In genomic region chr4:116175711-116176542, GRCm38 (mm10) we compare ENCODE assay signal across 7 mouse cellular contexts. TPM values are rescaled to one million over a fixed set of nuclear protein-coding genes. Genes with fewer than 3 reads are reported as not detected.
DNase-seq lines count a peak whose midpoint lies in the region; ATAC-seq and TF ChIP-seq lines count a peak whose summit lies in the region.

No protein-coding gene starts in this region.

- ATAC-seq in embryonic facial prominence, embryonic 11.5 days (replicated peaks; ENCODE audit: insufficient number of reproducible peaks, low FRiP score, low TSS enrichment, low read depth) = peak; percentile 49
- peak; percentile 76 for ATAC-seq in hindbrain, embryonic 16.5 days
- ATAC-seq in erythroid progenitor cell, adult 5-6 weeks (replicated peaks; ENCODE audit: low FRiP score, poor library complexity, severe bottlenecking) = no peak; the same call in 1 of the 2 replicates

- WGBS in embryonic facial prominence, embryonic 11.5 days = 61% methylated on average over 7 of the region's 7 CpGs
- 72% methylated on average over 7 of the region's 7 CpGs for WGBS in hindbrain, embryonic 16.5 days

- no peaks in the 10 kb centered on the region for H3K27me3 ChIP-seq in E14TG2a.4 (ENCODE audit: insufficient read depth, low read length)
- H3K27me3 ChIP-seq in embryonic facial prominence, embryonic 11.5 days (ENCODE audit: control insufficient read depth, insufficient read depth, low read length) = no peaks in the 10 kb centered on the region
- H3K27me3 ChIP-seq in hindbrain, embryonic 16.5 days (replicated peaks; ENCODE audit: control insufficient read depth, insufficient read depth, low read length) = no peaks in the 10 kb centered on the region

- no peak overlapping the region for H3K4me2 ChIP-seq in embryonic facial prominence, embryonic 11.5 days (ENCODE audit: low read depth, low read length)
- peak overlapping the region; percentile 53 for H3K4me2 ChIP-seq in hindbrain, embryonic 16.5 days (ENCODE audit: low read length)

- no peak overlapping the region for H3K27ac ChIP-seq in embryonic facial prominence, embryonic 11.5 days (replicated peaks; ENCODE audit: low read depth, low read length)
- H3K27ac ChIP-seq in hindbrain, embryonic 16.5 days (ENCODE audit: low read depth, low read length) = peak overlapping the region; percentile 84

- TF ChIP-seq CTCF in E14TG2a.4 (conservative IDR thresholded peaks at IDR 0.05; ENCODE audit: low read length) = no peak

- peak overlapping the region; percentile 78 for H3K4me3 ChIP-seq in E14TG2a.4 (replicated peaks; ENCODE audit: low read length)
- H3K4me3 ChIP-seq in embryonic facial prominence, embryonic 11.5 days (ENCODE audit: low read depth, low read length) = no peak overlapping the region
- no peak overlapping the region for H3K4me3 ChIP-seq in hindbrain, embryonic 16.5 days (ENCODE audit: low read length)

- no peaks in the 10 kb centered on the region for H3K9me3 ChIP-seq in E14TG2a.4 (ENCODE audit: low read length)
- no peaks in the 10 kb centered on the region for H3K9me3 ChIP-seq in embryonic facial prominence, embryonic 11.5 days (replicated peaks; ENCODE audit: control insufficient read depth, low read length)
- H3K9me3 ChIP-seq in hindbrain, embryonic 16.5 days (ENCODE audit: control insufficient read depth, low read length) = no peaks in the 10 kb centered on the region

- peak; percentile 36 for DNase-seq in 416B (ENCODE audit: low read depth)
- no peak for DNase-seq in embryonic facial prominence, embryonic 11.5 days (ENCODE audit: low spot score)
- peak; percentile 47 for DNase-seq in lung, postnatal 36 days
- DNase-seq in layer of hippocampus, postnatal 25 days (ENCODE audit: extremely low spot score in 1 of 2, low spot score in 1 of 2) = no peak

- no peak overlapping the region for H3K9ac ChIP-seq in embryonic facial prominence, embryonic 11.5 days (replicated peaks; ENCODE audit: low read length)
- H3K9ac ChIP-seq in hindbrain, embryonic 16.5 days (ENCODE audit: low read depth, low read length) = no peak overlapping the region; the same call in 1 of the 2 replicates

- H3K36me3 ChIP-seq in E14TG2a.4 (ENCODE audit: insufficient read depth, low read length) = no peaks in the 10 kb centered on the region
- no peaks in the 10 kb centered on the region for H3K36me3 ChIP-seq in embryonic facial prominence, embryonic 11.5 days (replicated peaks; ENCODE audit: control insufficient read depth, insufficient read depth, low read depth, low read length)
- no peaks in the 10 kb centered on the region for H3K36me3 ChIP-seq in hindbrain, embryonic 16.5 days (ENCODE audit: control insufficient read depth, insufficient read depth, low read length)

- peaks cover 66% of the 10 kb centered on the region for H3K4me1 ChIP-seq in E14TG2a.4 (replicated peaks; ENCODE audit: low read depth, low read length)
- peaks cover 4% of the 10 kb centered on the region for H3K4me1 ChIP-seq in embryonic facial prominence, embryonic 11.5 days (ENCODE audit: control insufficient read depth, insufficient read depth, low read length)
- peaks cover 19% of the 10 kb centered on the region for H3K4me1 ChIP-seq in hindbrain, embryonic 16.5 days (ENCODE audit: control insufficient read depth, insufficient read depth, low read depth, low read length)

RNA-seq across cellular contexts. Expression of gene Gm49337, which starts 2.7 kb away (rescaled TPM):
- polyA plus RNA-seq in embryonic facial prominence, embryonic 11.5 days (2014; fragmentation: Nextera tagmentation; extraction: Ambion mirVana) = not detected in 2 replicates
- polyA plus RNA-seq in hindbrain, embryonic 16.5 days (2015; fragmentation: Nextera tagmentation; extraction: Ambion mirVana) = not detected in 2 replicates
- total RNA-seq in erythroid progenitor cell, adult 5-6 weeks (2015; ENCODE audit: low replicate concordance) = not detected in 2 replicates
- total RNA-seq in erythroid progenitor cell, adult 5-6 weeks (2017; ENCODE audit: low replicate concordance) = 1.7 TPM in 1 of 2 replicates, not detected in the other
- total RNA-seq in layer of hippocampus, postnatal 25 days (2021) = 1 to 10 TPM in 1 of 2 experiments, not detected in 1; 2.9 TPM

RNA-seq across cellular contexts. Expression of gene 1700042G07Rik, which starts 2.8 kb away (rescaled TPM):
- polyA plus RNA-seq in embryonic facial prominence, embryonic 11.5 days (2014; fragmentation: Nextera tagmentation; extraction: Ambion mirVana) = not detected in 2 replicates
- polyA plus RNA-seq in hindbrain, embryonic 16.5 days (2015; fragmentation: Nextera tagmentation; extraction: Ambion mirVana) = not detected in 2 replicates
- total RNA-seq in erythroid progenitor cell, adult 5-6 weeks (2015; ENCODE audit: low replicate concordance) = not detected in 2 replicates
- not detected in 2 replicates for total RNA-seq in erythroid progenitor cell, adult 5-6 weeks (2017; ENCODE audit: low replicate concordance)
- not detected for total RNA-seq in layer of hippocampus, postnatal 25 days (2021)

RNA-seq across cellular contexts. Expression of gene Tspan1, which starts 8.5 kb away (rescaled TPM):
- polyA plus RNA-seq in embryonic facial prominence, embryonic 11.5 days (2014; fragmentation: Nextera tagmentation; extraction: Ambion mirVana) = 0.24 TPM in 1 of 2 replicates, not detected in the other
- 0.11 and 0.63 TPM in 2 replicates for polyA plus RNA-seq in hindbrain, embryonic 16.5 days (2015; fragmentation: Nextera tagmentation; extraction: Ambion mirVana)
- not detected in 2 replicates for total RNA-seq in erythroid progenitor cell, adult 5-6 weeks (2015; ENCODE audit: low replicate concordance)
- not detected in 2 replicates for total RNA-seq in erythroid progenitor cell, adult 5-6 weeks (2017; ENCODE audit: low replicate concordance)
- total RNA-seq in layer of hippocampus, postnatal 25 days (2021) = not detected

RNA-seq across cellular contexts. Expression of gene Lurap1, which starts 24.8 kb away (rescaled TPM):
- polyA plus RNA-seq in embryonic facial prominence, embryonic 11.5 days (2014; fragmentation: Nextera tagmentation; extraction: Ambion mirVana) = 1.6 and 2.1 TPM in 2 replicates
- 3.3 and 3.7 TPM in 2 replicates for polyA plus RNA-seq in hindbrain, embryonic 16.5 days (2015; fragmentation: Nextera tagmentation; extraction: Ambion mirVana)
- not detected in 2 replicates for total RNA-seq in erythroid progenitor cell, adult 5-6 weeks (2015; ENCODE audit: low replicate concordance)
- total RNA-seq in erythroid progenitor cell, adult 5-6 weeks (2017; ENCODE audit: low replicate concordance) = not detected in 2 replicates
- total RNA-seq in layer of hippocampus, postnatal 25 days (2021) = 10 to 100 TPM; 19.7 to 23.7 TPM

RNA-seq across cellular contexts. Expression of gene Pik3r3, which starts 45.5 kb away (rescaled TPM):
- polyA plus RNA-seq in embryonic facial prominence, embryonic 11.5 days (2014; fragmentation: Nextera tagmentation; extraction: Ambion mirVana) = 49.0 and 50.5 TPM in 2 replicates
- polyA plus RNA-seq in hindbrain, embryonic 16.5 days (2015; fragmentation: Nextera tagmentation; extraction: Ambion mirVana) = 47.4 and 57.2 TPM in 2 replicates
- total RNA-seq in erythroid progenitor cell, adult 5-6 weeks (2015; ENCODE audit: low replicate concordance) = 1.8 and 2.1 TPM in 2 replicates
- 0.26 and 5.7 TPM in 2 replicates for total RNA-seq in erythroid progenitor cell, adult 5-6 weeks (2017; ENCODE audit: low replicate concordance)
- 10 to 100 TPM; 40.1 to 41.7 TPM for total RNA-seq in layer of hippocampus, postnatal 25 days (2021)

Comparison
In these comparisons a context has a peak if more than half of its experiments do, and no peak if none do; other contexts are left out.
1. DNase-seq: peak in 416B (single experiment) and lung, postnatal 36 days (single experiment); none in embryonic facial prominence, embryonic 11.5 days (single experiment) and layer of hippocampus, postnatal 25 days (0 of 2).